Mouse (Mus musculus): ENCODE measurements around the gene Lpin1. TPM values are rescaled to one million over a fixed set of nuclear protein-coding genes. Genes with fewer than 3 reads are reported as not detected.
A peak's percentile ranks its signal among the peaks of the same experiment; 100 is the strongest.

Lpin1 gene
- total and polyA plus RNA-seq, 2 experiments = 19.8 to 118 TPM

- H3K36me3 ChIP-seq (ENCODE audit: control insufficient read depth, insufficient read depth, low read length) = peaks cover 86% of the 10 kb centered on the region
- WGBS = 57% methylated on average over 11 of the region's 11 CpGs
- H3K79me2 ChIP-seq (ENCODE audit: control insufficient read depth, insufficient read depth, low read length) = peaks cover 3% of the 10 kb centered on the region; the same call in 1 of the 2 replicates
- peak; percentile 52 for DNase-seq (ENCODE audit: extremely low read depth, low read depth, low spot score)
- no peak overlapping the region for H3K4me3 ChIP-seq (ENCODE audit: insufficient read depth, low read depth, low read length)
- TF ChIP-seq POLR2A (IDR thresholded peaks at IDR 0.05; ENCODE audit: extremely low read depth, insufficient read depth, low read length) = no peak
- TF ChIP-seq CTCF (IDR thresholded peaks at IDR 0.05; ENCODE audit: low read depth, low read length) = 0 out of 2 replicates have a peak, but pooled peaks have one; percentile 3
- peaks cover 16% of the 10 kb centered on the region for H3K4me1 ChIP-seq (ENCODE audit: control insufficient read depth, insufficient read depth, low read length)
- H3K27me3 ChIP-seq (ENCODE audit: control insufficient read depth, insufficient read depth, low read length) = no peaks in the 10 kb centered on the region
- no peak overlapping the region for H3K9ac ChIP-seq (ENCODE audit: low read depth, low read length)
- H3K27ac ChIP-seq (replicated peaks; ENCODE audit: insufficient read depth, low read depth, low read length) = peak overlapping the region; percentile 11; the same call in 1 of the 2 replicates
Observed at GRCm38 (mm10) chr12:16568936-16569650, 41.7 kb downstream of the Lpin1 start.

GRCm38 (mm10) chr12:16568496-16568895 is 42.3 kb downstream of the Lpin1 start:
- peak; percentile 57 for TF ChIP-seq CTCF (IDR thresholded peaks at IDR 0.05; ENCODE audit: low read depth, low read length)
- TF ChIP-seq POLR2A (IDR thresholded peaks at IDR 0.05; ENCODE audit: extremely low read depth, insufficient read depth, low read length) = no peak
- DNase-seq (ENCODE audit: extremely low read depth, low read depth, low spot score) = peak; percentile 63
- Histone ChIP-seq H3K36me3 (ENCODE audit: control insufficient read depth, insufficient read depth, low read length) (peaks cover 88% of the 10 kb centered on the region), H3K9ac (ENCODE audit: low read depth, low read length) (no peak overlapping the region), H3K4me1 (ENCODE audit: control insufficient read depth, insufficient read depth, low read length) (peaks cover 19% of the 10 kb centered on the region), H3K27me3 (ENCODE audit: control insufficient read depth, insufficient read depth, low read length) (no peaks in the 10 kb centered on the region), H3K79me2 (ENCODE audit: control insufficient read depth, insufficient read depth, low read length) (peaks cover 3% of the 10 kb centered on the region; the same call in 1 of the 2 replicates), H3K27ac (replicated peaks; ENCODE audit: insufficient read depth, low read depth, low read length) (peak overlapping the region; percentile 11; the same call in 1 of the 2 replicates), H3K4me3 (ENCODE audit: insufficient read depth, low read depth, low read length) (no peak overlapping the region)
- WGBS = 36% methylated on average over 4 of the region's 4 CpGs

- Histone ChIP-seq H3K27me3 (ENCODE audit: control insufficient read depth, insufficient read depth, low read length) (no peaks in the 10 kb centered on the region), H3K27ac (replicated peaks; ENCODE audit: insufficient read depth, low read depth, low read length) (no peak overlapping the region), H3K9ac (ENCODE audit: low read depth, low read length) (no peak overlapping the region), H3K4me1 (ENCODE audit: control insufficient read depth, insufficient read depth, low read length) (peaks cover 23% of the 10 kb centered on the region), H3K4me3 (ENCODE audit: insufficient read depth, low read depth, low read length) (no peak overlapping the region), H3K79me2 (ENCODE audit: control insufficient read depth, insufficient read depth, low read length) (peaks cover 3% of the 10 kb centered on the region; the same call in 1 of the 2 replicates), H3K36me3 (ENCODE audit: control insufficient read depth, insufficient read depth, low read length) (peaks cover 88% of the 10 kb centered on the region)
- no peak for TF ChIP-seq POLR2A (IDR thresholded peaks at IDR 0.05; ENCODE audit: extremely low read depth, insufficient read depth, low read length)
- TF ChIP-seq CTCF (IDR thresholded peaks at IDR 0.05; ENCODE audit: low read depth, low read length) = no peak
- 82% methylated on average over 6 of the region's 6 CpGs for WGBS
- no peak for DNase-seq (ENCODE audit: extremely low read depth, low read depth, low spot score)
Observed at GRCm38 (mm10) chr12:16568090-16568489, 42.7 kb downstream of the Lpin1 start.

- Histone ChIP-seq H3K4me1 (ENCODE audit: control insufficient read depth, insufficient read depth, low read length) (peaks cover 23% of the 10 kb centered on the region), H3K27ac (replicated peaks; ENCODE audit: insufficient read depth, low read depth, low read length) (0 out of 2 replicates have a peak overlapping the region, but pooled peaks have one; percentile 0), H3K4me3 (ENCODE audit: insufficient read depth, low read depth, low read length) (no peak overlapping the region), H3K79me2 (ENCODE audit: control insufficient read depth, insufficient read depth, low read length) (no peaks in the 10 kb centered on the region; the same call in 1 of the 2 replicates), H3K9ac (ENCODE audit: low read depth, low read length) (peak overlapping the region; percentile 25; the same call in 1 of the 2 replicates), H3K27me3 (ENCODE audit: control insufficient read depth, insufficient read depth, low read length) (no peaks in the 10 kb centered on the region), H3K36me3 (ENCODE audit: control insufficient read depth, insufficient read depth, low read length) (peaks cover 92% of the 10 kb centered on the region)
- TF ChIP-seq POLR2A (IDR thresholded peaks at IDR 0.05; ENCODE audit: extremely low read depth, insufficient read depth, low read length) (no peak), CTCF (IDR thresholded peaks at IDR 0.05; ENCODE audit: low read depth, low read length) (peak; percentile 64)
- 68% methylated on average over 9 of the region's 9 CpGs for WGBS
- no peak for DNase-seq (ENCODE audit: extremely low read depth, low read depth, low spot score)
Observed at GRCm38 (mm10) chr12:16563427-16563826, 47.3 kb downstream of the Lpin1 start.

GRCm38 (mm10) chr12:16562647-16563046 is 48.1 kb downstream of the Lpin1 start:
- Histone ChIP-seq H3K4me1 (ENCODE audit: control insufficient read depth, insufficient read depth, low read length) (peaks cover 23% of the 10 kb centered on the region), H3K36me3 (ENCODE audit: control insufficient read depth, insufficient read depth, low read length) (peaks cover 92% of the 10 kb centered on the region), H3K79me2 (ENCODE audit: control insufficient read depth, insufficient read depth, low read length) (no peaks in the 10 kb centered on the region; the same call in 1 of the 2 replicates), H3K9ac (ENCODE audit: low read depth, low read length) (no peak overlapping the region), H3K4me3 (ENCODE audit: insufficient read depth, low read depth, low read length) (no peak overlapping the region), H3K27me3 (ENCODE audit: control insufficient read depth, insufficient read depth, low read length) (no peaks in the 10 kb centered on the region), H3K27ac (replicated peaks; ENCODE audit: insufficient read depth, low read depth, low read length) (no peak overlapping the region)
- no peak for TF ChIP-seq CTCF (IDR thresholded peaks at IDR 0.05; ENCODE audit: low read depth, low read length)
- no peak for TF ChIP-seq POLR2A (IDR thresholded peaks at IDR 0.05; ENCODE audit: extremely low read depth, insufficient read depth, low read length)
- peak; percentile 76 for DNase-seq (ENCODE audit: extremely low read depth, low read depth, low spot score)
- 28% methylated on average over 10 of the region's 10 CpGs for WGBS

GRCm38 (mm10) chr12:16562181-16562580 is 48.6 kb downstream of the Lpin1 start:
- peak; percentile 90 for DNase-seq (ENCODE audit: extremely low read depth, low read depth, low spot score)
- Histone ChIP-seq H3K4me3 (ENCODE audit: insufficient read depth, low read depth, low read length) (no peak overlapping the region), H3K27ac (replicated peaks; ENCODE audit: insufficient read depth, low read depth, low read length) (peak overlapping the region; percentile 16; the same call in 1 of the 2 replicates), H3K36me3 (ENCODE audit: control insufficient read depth, insufficient read depth, low read length) (peaks cover 92% of the 10 kb centered on the region), H3K4me1 (ENCODE audit: control insufficient read depth, insufficient read depth, low read length) (peaks cover 21% of the 10 kb centered on the region), H3K9ac (ENCODE audit: low read depth, low read length) (no peak overlapping the region), H3K27me3 (ENCODE audit: control insufficient read depth, insufficient read depth, low read length) (no peaks in the 10 kb centered on the region), H3K79me2 (ENCODE audit: control insufficient read depth, insufficient read depth, low read length) (no peaks in the 10 kb centered on the region; the same call in 1 of the 2 replicates)
- no peak for TF ChIP-seq POLR2A (IDR thresholded peaks at IDR 0.05; ENCODE audit: extremely low read depth, insufficient read depth, low read length)
- no peak for TF ChIP-seq CTCF (IDR thresholded peaks at IDR 0.05; ENCODE audit: low read depth, low read length)
- 10% methylated on average over 8 of the region's 8 CpGs for WGBS

Data from liver, adult 2 months (tissue).